ENCODE assay signal across 10 mouse cellular contexts in the genomic region with DNA sequence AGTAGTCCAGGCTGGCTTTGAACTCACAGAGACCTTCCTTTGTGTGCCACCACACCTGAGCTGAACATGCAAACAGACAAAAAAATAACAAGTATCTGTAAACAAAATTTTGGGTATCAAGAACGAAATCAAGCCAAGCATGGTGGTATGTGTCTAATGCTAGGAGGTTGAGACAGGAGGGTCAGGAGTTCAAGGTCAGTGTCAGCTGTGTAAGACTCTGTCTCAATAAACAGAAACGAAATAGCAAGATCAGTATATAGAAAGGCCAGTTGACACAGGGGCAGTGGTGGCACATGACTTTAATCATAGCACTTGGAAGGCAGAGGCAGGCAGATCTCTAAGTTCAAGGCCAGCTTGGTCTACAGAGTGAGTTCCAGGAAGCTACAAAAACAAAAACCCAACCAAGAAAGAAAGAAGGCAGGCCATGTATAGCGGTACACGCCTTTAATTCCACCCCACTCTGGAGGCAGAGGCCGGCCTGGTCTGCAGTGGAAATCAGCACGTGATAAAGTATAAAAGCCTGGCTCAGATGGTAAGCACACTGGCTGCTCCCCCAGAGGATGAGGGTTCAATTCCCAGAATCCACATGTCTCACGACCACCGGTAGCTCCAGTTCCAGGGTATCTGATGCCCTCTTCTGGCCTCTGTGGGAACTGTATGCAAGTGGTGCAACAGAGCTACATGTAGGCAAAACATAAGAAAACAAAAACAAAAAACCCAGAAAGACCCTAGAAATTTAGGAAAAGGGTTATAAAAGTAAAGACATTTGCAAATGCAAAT. TPM values are rescaled to one million over a fixed set of nuclear protein-coding genes. Genes with fewer than 3 reads are reported as not detected.
DNase-seq lines count a peak whose midpoint lies in the region; ATAC-seq lines count a peak whose summit lies in the region.
"Had no signal": no experiment of that assay in that cellular context is flagged by ENCODE, and none has a peak within 500 bp of the region (broad histone marks: within the 10 kb centered on the region; RNA-seq: fewer than 3 reads in every experiment).

No protein-coding gene starts in this region.

- no peak overlapping the region for H3K4me2 ChIP-seq in forebrain, embryonic 11.5 days (ENCODE audit: low read depth, low read length, severe bottlenecking)
- H3K4me2 ChIP-seq: heart, embryonic 13.5 days; midbrain, embryonic 12.5 days had no signal

- H3K27me3 ChIP-seq in forebrain, embryonic 11.5 days (ENCODE audit: control insufficient read depth, insufficient read depth, low read length), result no peaks in the 10 kb centered on the region
- H3K27me3 ChIP-seq: heart, embryonic 13.5 days; midbrain, embryonic 12.5 days had no signal

- no peak overlapping the region for H3K9ac ChIP-seq in forebrain, embryonic 11.5 days (ENCODE audit: low read length)
- H3K9ac ChIP-seq: heart, embryonic 13.5 days; midbrain, embryonic 12.5 days had no signal

- H3K9me3 ChIP-seq in forebrain, embryonic 11.5 days (ENCODE audit: control insufficient read depth, low read length), result no peaks in the 10 kb centered on the region
- H3K9me3 ChIP-seq: heart, embryonic 13.5 days; midbrain, embryonic 12.5 days had no signal

- H3K36me3 ChIP-seq in forebrain, embryonic 11.5 days (ENCODE audit: control insufficient read depth, insufficient read depth, low read length), result no peaks in the 10 kb centered on the region

- DNase-seq in right cerebral cortex, postnatal 10 days (ENCODE audit: low spot score in 2 of 2), result peak; percentile 44 to 56
- DNase-seq in right cerebral cortex, postnatal 25 days, result no peak
- peak; percentile 46 for DNase-seq in adrenal gland, postnatal 14 days
- DNase-seq in forebrain, embryonic 11.5 days (ENCODE audit: low spot score), result peak; percentile 77
- peak; percentile 48 for DNase-seq in kidney, adult 9 months
- peak; percentile 58 for DNase-seq in lung, postnatal 10 days
- DNase-seq in spleen, adult 12 weeks (ENCODE audit: low spot score), result peak; percentile 15
- DNase-seq in cerebellum, adult 11 months, result no peak

- WGBS in forebrain, embryonic 11.5 days, result 60% methylated on average over 8 of the region's 8 CpGs

- peak; percentile 66 for ATAC-seq in forebrain, embryonic 11.5 days (replicated peaks; ENCODE audit: low FRiP score)

- H3K27ac ChIP-seq in forebrain, embryonic 11.5 days (ENCODE audit: low read depth, low read length), result no peak overlapping the region
- H3K27ac ChIP-seq: heart, embryonic 13.5 days; midbrain, embryonic 12.5 days had no signal

- H3K4me1 ChIP-seq in forebrain, embryonic 11.5 days (replicated peaks; ENCODE audit: control insufficient read depth, insufficient read depth, low read length), result no peaks in the 10 kb centered on the region
- H3K4me1 ChIP-seq: heart, embryonic 13.5 days; midbrain, embryonic 12.5 days had no signal

- no peak overlapping the region for H3K4me3 ChIP-seq in forebrain, embryonic 11.5 days (ENCODE audit: low read depth, low read length)
- H3K4me3 ChIP-seq: heart, embryonic 13.5 days; midbrain, embryonic 12.5 days had no signal

RNA-seq across cellular contexts. Expression of a gene that starts 36.0 kb away (rescaled TPM):
- total RNA-seq in adrenal gland, postnatal 14 days (2021), result 24.7 and 30.0 TPM in 2 replicates
- polyA plus RNA-seq in forebrain, embryonic 11.5 days (2014; fragmentation: Nextera tagmentation; extraction: Ambion mirVana), result 8.4 and 11.2 TPM in 2 replicates

RNA-seq across cellular contexts. Expression of a gene that starts 59.4 kb away (rescaled TPM):
- 43.6 and 46.4 TPM in 2 replicates for total RNA-seq in adrenal gland, postnatal 14 days (2021)
- polyA plus RNA-seq in forebrain, embryonic 11.5 days (2014; fragmentation: Nextera tagmentation; extraction: Ambion mirVana), result 14.9 and 17.4 TPM in 2 replicates

Comparison
In these comparisons a context has a peak if more than half of its experiments do, and no peak if none do; other contexts are left out.
1. DNase-seq: peak in right cerebral cortex, postnatal 10 days (2 of 2), adrenal gland, postnatal 14 days (single experiment), forebrain, embryonic 11.5 days (single experiment), kidney, adult 9 months (single experiment), lung, postnatal 10 days (single experiment) and spleen, adult 12 weeks (single experiment); none in right cerebral cortex, postnatal 25 days (single experiment) and cerebellum, adult 11 months (single experiment).